Mouse (Mus musculus): ENCODE results near the gene Atp1b3. TPM values are rescaled to one million over a fixed set of nuclear protein-coding genes. Genes with fewer than 3 reads are reported as not detected.
"Not testable (repeated sequence)": the region's sequence is repeated elsewhere in the genome, so short reads cannot be mapped to it uniquely, and the experiment has no call there.

Atp1b3 gene
- polyA plus RNA-seq, 1 experiment from 2014 or later: 150 TPM

- Histone ChIP-seq H3K9ac (replicated peaks) (no peak overlapping the region), H3K36me3 (no peaks in the 10 kb centered on the region), H3K27ac (replicated peaks) (no peak overlapping the region), H3K27me3 (no peaks in the 10 kb centered on the region), H3K9me3 (no peaks in the 10 kb centered on the region), H3K4me1 (peaks cover 5% of the 10 kb centered on the region), H3K4me3 (no peak overlapping the region), H3K4me2 (replicated peaks) (no peak overlapping the region)
- 69% methylated on average over 8 of the region's 8 CpGs for WGBS
- ATAC-seq (replicated peaks): no peak
Measured at GRCm38 (mm10) chr9:96353799-96354198, 10.4 kb downstream of the Atp1b3 start.

- H3K9ac ChIP-seq (replicated peaks): no peak overlapping the region
- H3K27me3 ChIP-seq: no peaks in the 10 kb centered on the region
- 81% methylated on average over 12 of the region's 12 CpGs for WGBS
- no peak for ATAC-seq (replicated peaks)
- peaks cover 5% of the 10 kb centered on the region for H3K4me1 ChIP-seq
- H3K9me3 ChIP-seq: no peaks in the 10 kb centered on the region
- H3K4me3 ChIP-seq: no peak overlapping the region
- no peak overlapping the region for H3K4me2 ChIP-seq (replicated peaks)
- H3K36me3 ChIP-seq: no peaks in the 10 kb centered on the region
- H3K27ac ChIP-seq (replicated peaks): no peak overlapping the region
Measured at GRCm38 (mm10) chr9:96353121-96353769, 11.0 kb downstream of the Atp1b3 start.

- H3K4me1 ChIP-seq; H3K4me3 ChIP-seq; H3K9ac ChIP-seq (replicated peaks); ATAC-seq (replicated peaks); H3K27ac ChIP-seq (replicated peaks); H3K9me3 ChIP-seq; H3K27me3 ChIP-seq; H3K4me2 ChIP-seq (replicated peaks); H3K36me3 ChIP-seq: not testable (repeated sequence)
- 95% methylated on average over 6 of the region's 6 CpGs for WGBS
Measured at GRCm38 (mm10) chr9:96351771-96352170, 12.5 kb downstream of the Atp1b3 start.

GRCm38 (mm10) chr9:96350476-96350875, 13.8 kb downstream of the Atp1b3 start:
- Histone ChIP-seq H3K4me1 (peaks cover 5% of the 10 kb centered on the region), H3K27ac (replicated peaks) (no peak overlapping the region), H3K9me3 (no peaks in the 10 kb centered on the region), H3K27me3 (no peaks in the 10 kb centered on the region), H3K36me3 (no peaks in the 10 kb centered on the region), H3K4me2 (replicated peaks) (no peak overlapping the region), H3K9ac (replicated peaks) (no peak overlapping the region), H3K4me3 (no peak overlapping the region)
- ATAC-seq (replicated peaks): no peak
- WGBS: 63% methylated on average over 3 of the region's 3 CpGs

GRCm38 (mm10) chr9:96350010-96350409, 14.2 kb downstream of the Atp1b3 start:
- no peak overlapping the region for H3K4me2 ChIP-seq (replicated peaks)
- WGBS: 42% methylated on average over 4 of the region's 4 CpGs

GRCm38 (mm10) chr9:96348885-96349284, 15.4 kb downstream of the Atp1b3 start:
- H3K9ac ChIP-seq (replicated peaks): no peak overlapping the region

More at GRCm38 (mm10) chr9:96350010-96350409, 14.2 kb downstream of the Atp1b3 start:
- no peak overlapping the region for H3K9ac ChIP-seq (replicated peaks)
- no peaks in the 10 kb centered on the region for H3K36me3 ChIP-seq
- H3K4me3 ChIP-seq: no peak overlapping the region
- 0 out of 2 replicates have a peak, but pooled peaks have one; percentile 66 for ATAC-seq (replicated peaks)
- H3K27ac ChIP-seq (replicated peaks): no peak overlapping the region
- H3K4me1 ChIP-seq: peaks cover 5% of the 10 kb centered on the region
- H3K27me3 ChIP-seq: no peaks in the 10 kb centered on the region
- H3K9me3 ChIP-seq: no peaks in the 10 kb centered on the region

GRCm38 (mm10) chr9:96345750-96346149, 18.5 kb downstream of the Atp1b3 start:
- Histone ChIP-seq H3K9me3 (no peaks in the 10 kb centered on the region), H3K27ac (replicated peaks) (no peak overlapping the region), H3K36me3 (peaks cover 16% of the 10 kb centered on the region), H3K4me2 (replicated peaks) (no peak overlapping the region), H3K9ac (replicated peaks) (no peak overlapping the region), H3K4me1 (no peaks in the 10 kb centered on the region), H3K4me3 (no peak overlapping the region), H3K27me3 (no peaks in the 10 kb centered on the region)
- WGBS: 98% methylated on average over 3 of the region's 3 CpGs
- no peak for ATAC-seq (replicated peaks)

More at GRCm38 (mm10) chr9:96348885-96349284, 15.4 kb downstream of the Atp1b3 start:
- 91% methylated on average over 5 of the region's 5 CpGs for WGBS
- H3K36me3 ChIP-seq: no peaks in the 10 kb centered on the region; the same call in 1 of the 2 replicates
- H3K4me3 ChIP-seq: no peak overlapping the region
- no peak for ATAC-seq (replicated peaks)
- H3K4me1 ChIP-seq: peaks cover 2% of the 10 kb centered on the region
- no peaks in the 10 kb centered on the region for H3K27me3 ChIP-seq
- H3K9me3 ChIP-seq: no peaks in the 10 kb centered on the region
- no peak overlapping the region for H3K4me2 ChIP-seq (replicated peaks)
- H3K27ac ChIP-seq (replicated peaks): no peak overlapping the region

GRCm38 (mm10) chr9:96331146-96331545, 33.1 kb downstream of the Atp1b3 start:
- Histone ChIP-seq H3K4me1 (no peaks in the 10 kb centered on the region), H3K27ac (replicated peaks) (no peak overlapping the region), H3K4me3 (no peak overlapping the region), H3K9me3 (no peaks in the 10 kb centered on the region), H3K27me3 (no peaks in the 10 kb centered on the region), H3K4me2 (replicated peaks) (no peak overlapping the region), H3K36me3 (peaks cover 21% of the 10 kb centered on the region), H3K9ac (replicated peaks) (no peak overlapping the region)
- no peak for ATAC-seq (replicated peaks)
- WGBS: 91% methylated on average over 5 of the region's 5 CpGs

- Histone ChIP-seq H3K4me1 (no peaks in the 10 kb centered on the region), H3K36me3 (peaks cover 9% of the 10 kb centered on the region), H3K27me3 (no peaks in the 10 kb centered on the region), H3K4me2 (replicated peaks) (no peak overlapping the region), H3K9ac (replicated peaks) (no peak overlapping the region), H3K4me3 (no peak overlapping the region), H3K27ac (replicated peaks) (no peak overlapping the region), H3K9me3 (no peaks in the 10 kb centered on the region)
- ATAC-seq (replicated peaks): no peak
- 92% methylated on average over 4 of the region's 4 CpGs for WGBS
Measured at GRCm38 (mm10) chr9:96328226-96328625, 36.0 kb downstream of the Atp1b3 start.

GRCm38 (mm10) chr9:96326496-96326923, 37.7 kb downstream of the Atp1b3 start:
- H3K27me3 ChIP-seq: no peaks in the 10 kb centered on the region
- no peak for ATAC-seq (replicated peaks)
- H3K27ac ChIP-seq (replicated peaks): no peak overlapping the region
- H3K9me3 ChIP-seq: no peaks in the 10 kb centered on the region
- 70% methylated on average over 6 of the region's 6 CpGs for WGBS
- H3K36me3 ChIP-seq: no peaks in the 10 kb centered on the region
- no peak overlapping the region for H3K4me2 ChIP-seq (replicated peaks)
- H3K4me3 ChIP-seq: no peak overlapping the region
- no peak overlapping the region for H3K9ac ChIP-seq (replicated peaks)
- no peaks in the 10 kb centered on the region for H3K4me1 ChIP-seq

GRCm38 (mm10) chr9:96324502-96324901, 39.7 kb downstream of the Atp1b3 start:
- no peak for ATAC-seq (replicated peaks)

GRCm38 (mm10) chr9:96322411-96323152, 41.7 kb downstream of the Atp1b3 start:
- no peak for ATAC-seq (replicated peaks)
- no peaks in the 10 kb centered on the region for H3K9me3 ChIP-seq
- WGBS: 81% methylated on average over 15 of the region's 15 CpGs

More at GRCm38 (mm10) chr9:96324502-96324901, 39.7 kb downstream of the Atp1b3 start:
- 0 out of 2 replicates have a peak overlapping the region, but pooled peaks have one; percentile 5 for H3K27ac ChIP-seq (replicated peaks)
- H3K4me1 ChIP-seq: no peaks in the 10 kb centered on the region
- no peak overlapping the region for H3K4me2 ChIP-seq (replicated peaks)
- no peaks in the 10 kb centered on the region for H3K27me3 ChIP-seq
- H3K9me3 ChIP-seq: no peaks in the 10 kb centered on the region
- 54% methylated on average over 4 of the region's 4 CpGs for WGBS
- peaks cover 5% of the 10 kb centered on the region; the same call in 1 of the 2 replicates for H3K36me3 ChIP-seq
- no peak overlapping the region for H3K9ac ChIP-seq (replicated peaks)
- H3K4me3 ChIP-seq: no peak overlapping the region

More at GRCm38 (mm10) chr9:96322411-96323152, 41.7 kb downstream of the Atp1b3 start:
- H3K9ac ChIP-seq (replicated peaks): no peak overlapping the region
- no peak overlapping the region for H3K4me2 ChIP-seq (replicated peaks)
- H3K27ac ChIP-seq (replicated peaks): no peak overlapping the region
- H3K4me1 ChIP-seq: no peaks in the 10 kb centered on the region
- no peak overlapping the region for H3K4me3 ChIP-seq
- no peaks in the 10 kb centered on the region for H3K27me3 ChIP-seq
- peaks cover 19% of the 10 kb centered on the region; the same call in 1 of the 2 replicates for H3K36me3 ChIP-seq

Measured in forebrain, embryonic 15.5 days (tissue).